Mouse (Mus musculus): Measurements from ENCODE around the gene Cdk8. TPM values are rescaled to one million over a fixed set of nuclear protein-coding genes. Genes with fewer than 3 reads are reported as not detected.

The Cdk8 gene
- total RNA-seq, 1 experiment: 63.9 TPM

DNA sequence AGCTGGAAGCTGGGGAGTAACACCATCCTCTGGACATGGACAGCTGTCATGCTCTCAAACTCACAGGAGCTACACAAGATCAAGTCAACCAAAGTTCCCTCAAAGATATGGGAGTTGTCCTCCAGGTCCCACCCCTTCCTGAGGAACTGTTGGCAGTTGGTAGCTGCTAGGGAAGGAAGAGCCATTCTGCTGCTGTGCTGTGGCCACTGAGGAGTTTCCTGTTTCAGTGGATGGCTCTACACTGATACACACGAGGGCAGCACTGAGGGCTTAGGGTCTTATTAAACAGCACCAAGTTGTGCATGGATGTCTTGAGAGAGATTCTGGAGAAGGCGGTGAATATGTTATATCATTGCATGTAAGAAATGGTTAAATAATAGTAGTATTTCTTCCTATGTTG lies 31.5 kb upstream of the Cdk8 start:
- TF ChIP-seq ZNF384 (IDR thresholded peaks at IDR 0.05; ENCODE audit: low read depth, low read length): no peak
- Histone ChIP-seq H3K4me1 (ENCODE audit: control insufficient read depth in 2 of 2, insufficient read depth in 2 of 2, low read length in 2 of 2, poor library complexity in 1 of 2) (no peaks in the 10 kb centered on the region), H3K36me3 (ENCODE audit: control insufficient read depth, insufficient read depth, low read length, poor library complexity, severe bottlenecking) (peaks cover 3% of the 10 kb centered on the region; the same call in 1 of the 2 replicates), H3K27ac (ENCODE audit: insufficient read depth, low read depth, low read length, poor library complexity, severe bottlenecking) (no peak overlapping the region), H3K9ac (ENCODE audit: insufficient read depth, low read depth, low read length, poor library complexity, severe bottlenecking) (no peak overlapping the region), H3K4me3 (ENCODE audit: insufficient read depth in 1 of 2, low read depth in 1 of 2, low read length in 2 of 2, poor library complexity in 1 of 2, severe bottlenecking in 1 of 2) (no peak overlapping the region), H3K9me3 (ENCODE audit: control insufficient read depth, insufficient read depth, low read depth, low read length) (no peaks in the 10 kb centered on the region)
- in situ Hi-C loops (cut with MboI; ENCODE audit: low sequenced_read_pairs in 2 of 2, unreplicated experiment in 2 of 2): loop anchor here (25.0 kb wide), 1 partner anchor 288 kb away; the partner anchor contains the start of genes Gm6370 (in 2 of the 2) and Gm6408 (in 2 of the 2)
- DNase-seq (ENCODE audit: low read depth, low spot score): no peak

DNA sequence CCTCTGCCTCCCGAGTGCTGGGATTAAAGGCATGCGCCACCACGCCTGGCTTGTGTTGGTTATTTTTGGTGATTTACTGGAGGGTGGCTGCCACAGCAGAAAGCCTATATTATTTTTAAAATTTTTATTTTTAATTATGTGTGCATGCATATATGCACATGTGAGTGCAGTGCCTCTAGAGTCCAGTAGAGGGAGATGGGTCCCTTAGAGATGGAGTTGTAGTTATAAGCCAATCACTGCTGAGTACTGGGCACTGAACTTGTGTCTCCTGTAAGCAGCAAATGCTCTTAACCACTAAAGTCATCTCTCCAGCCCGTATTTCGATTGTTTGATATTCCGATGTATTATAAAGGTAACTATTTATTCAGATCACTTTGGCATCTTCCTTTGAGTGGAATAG lies 30.4 kb upstream of the Cdk8 start:
- H3K4me3 ChIP-seq (ENCODE audit: insufficient read depth in 1 of 2, low read depth in 1 of 2, low read length in 2 of 2, poor library complexity in 1 of 2, severe bottlenecking in 1 of 2): no peak overlapping the region
- H3K4me1 ChIP-seq (ENCODE audit: control insufficient read depth in 2 of 2, insufficient read depth in 2 of 2, low read length in 2 of 2, poor library complexity in 1 of 2): no peaks in the 10 kb centered on the region
- H3K27ac ChIP-seq (ENCODE audit: insufficient read depth, low read depth, low read length, poor library complexity, severe bottlenecking): no peak overlapping the region
- TF ChIP-seq CHD2 (IDR thresholded peaks at IDR 0.05; ENCODE audit: low read depth, low read length): no peak
- TF ChIP-seq ZNF384 (IDR thresholded peaks at IDR 0.05; ENCODE audit: low read depth, low read length): 0 out of 2 replicates have a peak, but pooled peaks have one; percentile 10
- no peak for TF ChIP-seq MAFK (IDR thresholded peaks at IDR 0.05; ENCODE audit: insufficient read depth, low read depth, low read length)
- peaks cover 6% of the 10 kb centered on the region for H3K36me3 ChIP-seq (ENCODE audit: control insufficient read depth, insufficient read depth, low read length, poor library complexity, severe bottlenecking)
- in situ Hi-C loops (cut with MboI; ENCODE audit: low sequenced_read_pairs in 2 of 2, unreplicated experiment in 2 of 2): no loop called here
- DNase-seq (ENCODE audit: low read depth, low spot score): no peak
- no peak overlapping the region for H3K9ac ChIP-seq (ENCODE audit: insufficient read depth, low read depth, low read length, poor library complexity, severe bottlenecking)
- no peaks in the 10 kb centered on the region for H3K9me3 ChIP-seq (ENCODE audit: control insufficient read depth, insufficient read depth, low read depth, low read length)

DNA sequence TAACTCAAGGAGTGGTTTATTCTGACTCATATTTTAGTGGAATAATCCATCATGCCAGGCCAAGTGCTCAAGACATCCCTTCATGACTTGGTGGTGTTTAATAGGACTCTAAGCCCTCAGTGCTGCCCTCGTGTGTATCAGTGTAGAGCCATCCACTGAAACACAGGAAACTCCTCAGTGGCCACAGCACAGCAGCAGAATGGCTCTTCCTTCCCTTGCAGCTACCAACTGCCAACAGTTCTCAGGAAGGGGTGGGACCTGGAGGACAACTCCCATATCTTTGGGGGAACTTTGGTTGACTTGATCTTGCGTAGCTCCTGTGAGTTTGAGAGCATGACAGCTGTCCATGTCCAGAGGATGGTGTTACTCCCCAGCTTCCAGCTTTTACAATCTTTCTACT lies 27.1 kb upstream of the Cdk8 start:
- TF ChIP-seq ZNF384 (IDR thresholded peaks at IDR 0.05; ENCODE audit: low read depth, low read length): no peak
- TF ChIP-seq ZC3H11A (IDR thresholded peaks at IDR 0.05; ENCODE audit: borderline replicate concordance, low read depth, low read length): no peak
- TF ChIP-seq CHD2 (IDR thresholded peaks at IDR 0.05; ENCODE audit: low read depth, low read length): no peak
- TF ChIP-seq HCFC1 (IDR thresholded peaks at IDR 0.05; ENCODE audit: borderline replicate concordance, insufficient read depth, low read length): no peak
- no peak for TF ChIP-seq MAFK (IDR thresholded peaks at IDR 0.05; ENCODE audit: insufficient read depth, low read depth, low read length)
- in situ Hi-C loops (cut with MboI; ENCODE audit: low sequenced_read_pairs in 2 of 2, unreplicated experiment in 2 of 2): no loop called here
- Histone ChIP-seq H3K9ac (ENCODE audit: insufficient read depth, low read depth, low read length, poor library complexity, severe bottlenecking) (no peak overlapping the region), H3K9me3 (ENCODE audit: control insufficient read depth, insufficient read depth, low read depth, low read length) (no peaks in the 10 kb centered on the region), H3K36me3 (ENCODE audit: control insufficient read depth, insufficient read depth, low read length, poor library complexity, severe bottlenecking) (peaks cover 9% of the 10 kb centered on the region), H3K27ac (ENCODE audit: insufficient read depth, low read depth, low read length, poor library complexity, severe bottlenecking) (no peak overlapping the region), H3K4me3 (ENCODE audit: insufficient read depth in 1 of 2, low read depth in 1 of 2, low read length in 2 of 2, poor library complexity in 1 of 2, severe bottlenecking in 1 of 2) (no peak overlapping the region), H3K4me1 (ENCODE audit: control insufficient read depth in 2 of 2, insufficient read depth in 2 of 2, low read length in 2 of 2, poor library complexity in 1 of 2) (no peaks in the 10 kb centered on the region)
- DNase-seq (ENCODE audit: low read depth, low spot score): no peak

DNA sequence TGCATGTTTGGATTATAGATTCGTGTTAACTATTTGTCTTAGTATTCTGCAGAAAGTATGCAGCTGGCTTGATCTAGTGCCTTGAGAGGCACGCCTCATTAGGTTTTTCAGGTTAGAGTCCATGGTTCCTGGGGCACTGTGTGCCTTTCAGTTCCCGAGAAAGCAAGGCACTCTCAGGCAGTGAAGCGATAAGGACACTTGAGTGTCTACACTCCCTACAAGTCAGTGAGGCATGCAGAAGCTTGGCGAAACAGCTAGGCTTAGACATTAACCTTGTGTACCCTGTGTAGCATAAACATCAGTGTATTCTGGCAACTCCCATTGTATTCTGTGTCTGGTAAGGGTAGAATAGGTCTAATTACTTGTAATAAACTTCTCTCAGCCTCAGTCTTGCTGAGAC lies 25.5 kb upstream of the Cdk8 start:
- H3K36me3 ChIP-seq (ENCODE audit: control insufficient read depth, insufficient read depth, low read length, poor library complexity, severe bottlenecking): peaks cover 14% of the 10 kb centered on the region

GRCm38 (mm10) chr5:146220501-146220878 lies 10.5 kb upstream of the Cdk8 start:
- no peak overlapping the region for H3K27ac ChIP-seq (ENCODE audit: insufficient read depth, low read depth, low read length, poor library complexity, severe bottlenecking)
- in situ Hi-C loops (cut with MboI; ENCODE audit: low sequenced_read_pairs in 2 of 2, unreplicated experiment in 2 of 2): no loop called here
- TF ChIP-seq MAFK (IDR thresholded peaks at IDR 0.05; ENCODE audit: insufficient read depth, low read depth, low read length) (no peak), CHD2 (IDR thresholded peaks at IDR 0.05; ENCODE audit: low read depth, low read length) (no peak), ZNF384 (IDR thresholded peaks at IDR 0.05; ENCODE audit: low read depth, low read length) (no peak), ZC3H11A (IDR thresholded peaks at IDR 0.05; ENCODE audit: borderline replicate concordance, low read depth, low read length) (no peak), HCFC1 (IDR thresholded peaks at IDR 0.05; ENCODE audit: borderline replicate concordance, insufficient read depth, low read length) (no peak)

More for the DNA sequence above, 25.5 kb upstream of the Cdk8 start:
- DNase-seq (ENCODE audit: low read depth, low spot score): no peak
- Histone ChIP-seq H3K27ac (ENCODE audit: insufficient read depth, low read depth, low read length, poor library complexity, severe bottlenecking) (no peak overlapping the region), H3K4me1 (ENCODE audit: control insufficient read depth in 2 of 2, insufficient read depth in 2 of 2, low read length in 2 of 2, poor library complexity in 1 of 2) (no peaks in the 10 kb centered on the region), H3K9ac (ENCODE audit: insufficient read depth, low read depth, low read length, poor library complexity, severe bottlenecking) (no peak overlapping the region), H3K9me3 (ENCODE audit: control insufficient read depth, insufficient read depth, low read depth, low read length) (no peaks in the 10 kb centered on the region), H3K4me3 (ENCODE audit: insufficient read depth in 1 of 2, low read depth in 1 of 2, low read length in 2 of 2, poor library complexity in 1 of 2, severe bottlenecking in 1 of 2) (no peak overlapping the region)
- no peak for TF ChIP-seq MAFK (IDR thresholded peaks at IDR 0.05; ENCODE audit: insufficient read depth, low read depth, low read length)
- no peak for TF ChIP-seq ZNF384 (IDR thresholded peaks at IDR 0.05; ENCODE audit: low read depth, low read length)
- TF ChIP-seq HCFC1 (IDR thresholded peaks at IDR 0.05; ENCODE audit: borderline replicate concordance, insufficient read depth, low read length): no peak
- TF ChIP-seq ZC3H11A (IDR thresholded peaks at IDR 0.05; ENCODE audit: borderline replicate concordance, low read depth, low read length): no peak
- TF ChIP-seq CHD2 (IDR thresholded peaks at IDR 0.05; ENCODE audit: low read depth, low read length): no peak
- in situ Hi-C loops (cut with MboI; ENCODE audit: low sequenced_read_pairs in 2 of 2, unreplicated experiment in 2 of 2): no loop called here

More at GRCm38 (mm10) chr5:146220501-146220878, 10.5 kb upstream of the Cdk8 start:
- Histone ChIP-seq H3K9me3 (ENCODE audit: control insufficient read depth, insufficient read depth, low read depth, low read length) (no peaks in the 10 kb centered on the region), H3K36me3 (ENCODE audit: control insufficient read depth, insufficient read depth, low read length, poor library complexity, severe bottlenecking) (peaks cover 2% of the 10 kb centered on the region; the same call in 1 of the 2 replicates), H3K4me1 (ENCODE audit: control insufficient read depth in 2 of 2, insufficient read depth in 2 of 2, low read length in 2 of 2, poor library complexity in 1 of 2) (no peaks in the 10 kb centered on the region), H3K4me3 (ENCODE audit: insufficient read depth in 1 of 2, low read depth in 1 of 2, low read length in 2 of 2, poor library complexity in 1 of 2, severe bottlenecking in 1 of 2) (peak overlapping the region; percentile 94), H3K9ac (ENCODE audit: insufficient read depth, low read depth, low read length, poor library complexity, severe bottlenecking) (peak overlapping the region; percentile 53)
- DNase-seq (ENCODE audit: low read depth, low spot score): no peak
